Mouse (Mus musculus) mouse embryonic stem cell (cell line): ENCODE measurements around the gene Surf4.

Experiments used
- in situ Hi-C, 2 experiments: fragments of 300-500 bp; cut with MboI; formaldehyde crosslinking; loops; 1 replicate in 1 of 2; 3 replicates in 1 of 2; pipeline ENCODE4 v1.14.3; 2019 to 2020; ENCODE audit warnings: low sequenced_read_pairs in 2 of 2, low pct_unique_long_range_greater_than_20kb in 1 of 2, mixed read lengths in 1 of 2; ENCODE audit not compliant: unreplicated experiment in 1 of 2

Surf4 gene

GRCm38 (mm10) chr2:26933304-26934055 is at the start of gene Surf4, which contains the start of gene Stkld1:
TSS of gene Surf4 (minus strand) at chr2:26933928.
TSS of gene Stkld1 (plus strand) at chr2:26934047.
- in situ Hi-C loops = no loop called here

- in situ Hi-C loops = no loop called here
Measured at GRCm38 (mm10) chr2:26980361-26980760, 46.6 kb upstream of the Surf4 start.

- in situ Hi-C loops = no loop called here
Measured at GRCm38 (mm10) chr2:26973960-26974359, 40.2 kb upstream of the Surf4 start.

GRCm38 (mm10) chr2:26973116-26973515 is 39.4 kb upstream of the Surf4 start, which contains the start of gene Adamts13:
TSS of gene Adamts13 (plus strand) at chr2:26973416.
- in situ Hi-C loops = no loop called here

- in situ Hi-C loops = no loop called here
Measured at GRCm38 (mm10) chr2:26967262-26967661, 33.5 kb upstream of the Surf4 start.

- in situ Hi-C loops = no loop called here
Measured at GRCm38 (mm10) chr2:26964724-26965370, 31.1 kb upstream of the Surf4 start.

- in situ Hi-C loops = no loop called here
Measured at GRCm38 (mm10) chr2:26963923-26964723, 30.4 kb upstream of the Surf4 start, which contains the start of gene Rexo4. TSS of gene Rexo4 (minus strand) at chr2:26964386.

GRCm38 (mm10) chr2:26960756-26961155 is 27.0 kb upstream of the Surf4 start:
- in situ Hi-C loops = no loop called here

- in situ Hi-C loops = no loop called here
Measured at GRCm38 (mm10) chr2:26957488-26957859, 23.7 kb upstream of the Surf4 start.

- in situ Hi-C loops = no loop called here
Measured at GRCm38 (mm10) chr2:26956811-26957487, 23.2 kb upstream of the Surf4 start.

- in situ Hi-C loops = no loop called here
Measured at GRCm38 (mm10) chr2:26954735-26955395, 21.1 kb upstream of the Surf4 start.

- in situ Hi-C loops = no loop called here
Measured at GRCm38 (mm10) chr2:26952866-26953265, 19.1 kb upstream of the Surf4 start.

- in situ Hi-C loops = no loop called here
Measured at GRCm38 (mm10) chr2:26952193-26952592, 18.5 kb upstream of the Surf4 start.

- in situ Hi-C loops = no loop called here
Measured at GRCm38 (mm10) chr2:26951346-26951905, 17.7 kb upstream of the Surf4 start.

GRCm38 (mm10) chr2:26950411-26950810 is 16.7 kb upstream of the Surf4 start:
- in situ Hi-C loops = no loop called here

- in situ Hi-C loops = no loop called here
Measured at GRCm38 (mm10) chr2:26943253-26943652, 9.5 kb upstream of the Surf4 start.

GRCm38 (mm10) chr2:26941539-26941938 is 7.8 kb upstream of the Surf4 start:
- in situ Hi-C loops = no loop called here

- in situ Hi-C loops = no loop called here
Measured at GRCm38 (mm10) chr2:26936425-26936824, 2.7 kb upstream of the Surf4 start.
